Mouse (Mus musculus) embryonic facial prominence, embryonic 10.5 days (tissue): ENCODE data around the gene Mesd. TPM values are rescaled to one million over a fixed set of nuclear protein-coding genes. Genes with fewer than 3 reads are reported as not detected.

ENCODE experiments used
- DNase-seq: peaks from one replicate; pipeline ENCODE4 v3.0.0-alpha.2; 2017; ENCODE audit warnings: low spot score
- H3K27ac ChIP-seq: fragments of 300-500 bp; sonication (generic); replicated peaks from 2 replicates; pipeline ENCODE4 v1.5.1; 2016; ENCODE audit warnings: mild to moderate bottlenecking
- H3K27me3 ChIP-seq: fragments of 300-500 bp; sonication (generic); replicated peaks from 2 replicates; pipeline ENCODE4 v1.6.1; 2016; ENCODE audit warnings: low read depth, mild to moderate bottlenecking; ENCODE audit not compliant: poor library complexity, severe bottlenecking
- H3K36me3 ChIP-seq: fragments of 300-500 bp; sonication (generic); replicated peaks from 2 replicates; pipeline ENCODE4 v1.6.1; 2016; ENCODE audit warnings: mild to moderate bottlenecking, moderate library complexity
- H3K4me1 ChIP-seq: fragments of 300-500 bp; sonication (generic); 2 replicates; pipeline ENCODE4 v1.6.1; 2016
- H3K4me3 ChIP-seq: fragments of 300-500 bp; sonication (generic); 2 replicates; pipeline ENCODE4 v1.5.1; 2016; ENCODE audit warnings: mild to moderate bottlenecking, moderate library complexity
- H3K9me3 ChIP-seq: fragments of 300-500 bp; sonication (generic); 2 replicates; pipeline ENCODE4 v1.6.1; 2016; ENCODE audit warnings: mild to moderate bottlenecking
- WGBS: fragments of 180-500 bp; shearing (Covaris S2); methylation state at CpG from one replicate; pipeline ENCODE4 v1.1.7; 2016; 5-methylcytosine and 5-hydroxymethylcytosine counted together
- polyA plus RNA-seq: library from polyadenylated mRNA; unstranded; fragments of >200 nt; fragmentation: Nextera tagmentation; extraction: Ambion mirVana; gene quantifications from 2 replicates; pipeline ENCODE4 v1.2.1, GENCODE M21; 2016

The Mesd gene
- 90.6 and 99.6 TPM in 2 replicates for polyA plus RNA-seq

- Histone ChIP-seq H3K36me3 (peaks cover 15% of the 10 kb centered on the region), H3K4me1 (peaks cover 58% of the 10 kb centered on the region), H3K27ac (peak within 1 kb of the TSS; percentile 99), H3K9me3 (peaks cover 6% of the 10 kb centered on the region; the same call in 1 of the 2 replicates), H3K4me3 (peak within 1 kb of the TSS; percentile 89), H3K27me3 (no peaks in the 10 kb centered on the region)
- under 1% methylated on average over 69 of the region's 69 CpGs for WGBS
- DNase-seq: peak; percentile 94
Measured at GRCm38 (mm10) chr7:83884021-83884658, at the start of gene Mesd, which contains the start of gene Tlnrd1. Gene Mesd (plus strand): TSS chr7:83884466. Gene Tlnrd1 (minus strand): TSS chr7:83884305.

- DNase-seq: no peak
- H3K27me3 ChIP-seq: no peaks in the 10 kb centered on the region
- no peaks in the 10 kb centered on the region for H3K9me3 ChIP-seq
- H3K4me3 ChIP-seq: no peak overlapping the region
- H3K27ac ChIP-seq: no peak overlapping the region
- peaks cover 9% of the 10 kb centered on the region for H3K4me1 ChIP-seq
- 77% methylated on average over 5 of the region's 5 CpGs for WGBS
- H3K36me3 ChIP-seq: no peaks in the 10 kb centered on the region
Measured at GRCm38 (mm10) chr7:83838525-83839224, 45.6 kb upstream of the Mesd start.

DNA sequence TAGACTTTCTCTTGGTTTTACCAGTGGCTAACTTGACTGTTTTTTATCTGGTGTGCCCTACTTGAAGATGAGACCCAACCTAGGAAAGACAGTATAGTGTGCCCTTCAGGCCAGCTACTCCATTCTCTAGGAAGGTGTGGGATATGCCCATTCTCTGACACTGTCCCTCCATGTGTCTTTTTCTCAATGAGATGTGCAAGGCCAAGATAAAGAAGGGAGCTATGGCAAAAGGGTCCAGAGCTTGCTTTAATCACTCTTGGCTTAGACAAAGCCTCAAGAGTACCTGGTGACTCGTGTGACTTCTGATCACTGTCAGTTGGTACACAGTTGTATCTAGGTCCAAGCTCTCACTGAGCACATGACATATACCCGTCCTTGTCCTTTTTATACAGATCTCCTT is 44.2 kb upstream of the Mesd start:
- no peaks in the 10 kb centered on the region for H3K27me3 ChIP-seq
- WGBS: 86% methylated on average over 2 of the region's 2 CpGs

GRCm38 (mm10) chr7:83842486-83843259 is 41.6 kb upstream of the Mesd start:
- H3K27me3 ChIP-seq: no peaks in the 10 kb centered on the region
- DNase-seq: no peak
- H3K9me3 ChIP-seq: no peaks in the 10 kb centered on the region
- no peak overlapping the region for H3K4me3 ChIP-seq
- 58% methylated on average over 6 of the region's 6 CpGs for WGBS
- peaks cover 20% of the 10 kb centered on the region for H3K4me1 ChIP-seq
- H3K27ac ChIP-seq: no peak overlapping the region
- H3K36me3 ChIP-seq: no peaks in the 10 kb centered on the region

More for the DNA sequence above, 44.2 kb upstream of the Mesd start:
- DNase-seq: no peak
- Histone ChIP-seq H3K4me1 (peaks cover 9% of the 10 kb centered on the region), H3K9me3 (no peaks in the 10 kb centered on the region), H3K36me3 (no peaks in the 10 kb centered on the region), H3K4me3 (no peak overlapping the region), H3K27ac (no peak overlapping the region)

- no peak for DNase-seq
- no peaks in the 10 kb centered on the region for H3K27me3 ChIP-seq
- H3K36me3 ChIP-seq: no peaks in the 10 kb centered on the region
- no peaks in the 10 kb centered on the region for H3K9me3 ChIP-seq
- H3K27ac ChIP-seq: no peak overlapping the region
- peaks cover 22% of the 10 kb centered on the region for H3K4me1 ChIP-seq
- 83% methylated on average over 3 of the region's 3 CpGs for WGBS
- H3K4me3 ChIP-seq: no peak overlapping the region
Measured at GRCm38 (mm10) chr7:83844807-83845206, 39.5 kb upstream of the Mesd start.

- H3K27me3 ChIP-seq: no peaks in the 10 kb centered on the region
- H3K4me1 ChIP-seq: peaks cover 22% of the 10 kb centered on the region
- DNase-seq: peak; percentile 20
- H3K9me3 ChIP-seq: no peaks in the 10 kb centered on the region
- no peaks in the 10 kb centered on the region for H3K36me3 ChIP-seq
- H3K4me3 ChIP-seq: no peak overlapping the region
- 52% methylated on average over 5 of the region's 5 CpGs for WGBS
- H3K27ac ChIP-seq: peak overlapping the region; percentile 40
Measured at GRCm38 (mm10) chr7:83847187-83848075, 36.8 kb upstream of the Mesd start.

DNA sequence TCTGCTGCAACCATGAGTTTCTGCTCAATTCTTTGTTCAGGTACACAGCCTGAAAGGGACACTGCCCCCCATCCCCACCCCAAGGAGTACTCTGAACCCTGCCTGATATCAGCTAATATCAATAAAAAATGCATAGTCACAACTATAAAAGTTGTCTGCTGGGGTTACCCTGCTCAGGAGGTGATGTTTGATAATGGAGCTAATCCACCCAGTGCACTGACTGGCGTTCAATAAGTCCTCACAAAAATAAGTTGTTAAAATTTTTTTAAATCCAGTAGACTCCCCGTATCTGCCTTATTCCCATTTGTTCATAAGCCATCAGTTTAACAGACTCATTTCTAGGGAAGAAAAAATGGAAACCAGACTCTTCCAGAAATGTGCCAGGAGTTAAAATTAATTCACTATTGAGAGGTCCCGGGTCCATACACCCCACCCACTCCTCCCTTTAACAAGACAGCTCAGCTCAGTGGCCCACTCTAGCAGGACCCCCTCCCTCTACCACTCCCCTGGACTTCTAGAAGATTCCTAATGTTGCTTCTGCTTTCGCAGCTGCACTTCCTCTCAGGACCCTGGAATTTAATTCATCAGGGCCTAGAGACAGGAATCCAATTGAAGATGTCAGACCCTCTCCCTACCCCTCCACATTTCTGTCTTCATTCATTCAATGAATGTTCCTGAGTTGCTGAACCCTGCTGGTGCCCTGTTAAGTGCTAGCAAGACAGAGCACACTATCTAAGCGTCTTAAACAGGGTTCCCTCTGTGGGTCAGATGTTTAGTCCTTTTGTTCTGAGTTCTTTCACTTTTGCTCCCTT is 32.5 kb upstream of the Mesd start:
- no peak for DNase-seq
- H3K4me3 ChIP-seq: no peak overlapping the region
- H3K27me3 ChIP-seq: no peaks in the 10 kb centered on the region
- H3K36me3 ChIP-seq: no peaks in the 10 kb centered on the region
- 58% methylated on average over 5 of the region's 5 CpGs for WGBS
- no peaks in the 10 kb centered on the region for H3K9me3 ChIP-seq
- no peak overlapping the region; the same call in 1 of the 2 replicates for H3K27ac ChIP-seq
- H3K4me1 ChIP-seq: peaks cover 23% of the 10 kb centered on the region

GRCm38 (mm10) chr7:83852381-83853380 is 31.6 kb upstream of the Mesd start:
- no peak for DNase-seq
- Histone ChIP-seq H3K27me3 (no peaks in the 10 kb centered on the region), H3K36me3 (no peaks in the 10 kb centered on the region), H3K27ac (no peak overlapping the region), H3K4me3 (no peak overlapping the region), H3K4me1 (peaks cover 14% of the 10 kb centered on the region), H3K9me3 (no peaks in the 10 kb centered on the region)
- WGBS: 39% methylated on average over 5 of the region's 5 CpGs

DNA sequence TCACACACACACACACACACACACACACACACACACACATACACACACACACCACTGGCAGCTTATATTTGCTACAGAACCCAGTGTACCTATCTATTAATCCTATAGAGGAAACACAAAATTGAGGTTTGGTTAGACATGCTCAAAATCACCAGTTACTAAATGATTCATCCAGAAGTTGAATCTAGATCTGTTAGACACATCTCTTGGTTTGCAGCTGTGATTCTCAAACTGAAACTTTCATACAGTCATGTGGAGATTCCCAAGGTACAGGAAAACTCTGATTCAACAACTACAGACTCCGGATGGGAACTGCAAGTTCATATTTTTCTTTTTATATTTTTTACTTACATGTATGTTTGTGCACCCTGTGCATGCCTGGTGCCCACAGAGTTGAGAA is 29.1 kb upstream of the Mesd start:
- no peak for DNase-seq

GRCm38 (mm10) chr7:83856353-83857207 is 27.7 kb upstream of the Mesd start:
- Histone ChIP-seq H3K27me3 (no peaks in the 10 kb centered on the region), H3K9me3 (no peaks in the 10 kb centered on the region), H3K27ac (no peak overlapping the region), H3K4me1 (peaks cover 16% of the 10 kb centered on the region), H3K4me3 (no peak overlapping the region), H3K36me3 (no peaks in the 10 kb centered on the region)
- no peak for DNase-seq
- WGBS: 80% methylated on average over 9 of the region's 9 CpGs

More for the DNA sequence above, 29.1 kb upstream of the Mesd start:
- H3K4me3 ChIP-seq: no peak overlapping the region
- no peaks in the 10 kb centered on the region for H3K9me3 ChIP-seq
- 92% methylated on average over 1 of the region's 1 CpGs for WGBS
- peaks cover 16% of the 10 kb centered on the region for H3K4me1 ChIP-seq
- H3K27ac ChIP-seq: no peak overlapping the region
- no peaks in the 10 kb centered on the region for H3K27me3 ChIP-seq
- H3K36me3 ChIP-seq: no peaks in the 10 kb centered on the region
